Mouse (Mus musculus) large intestine, adult 2 months (tissue): ENCODE data around the gene E130114P18Rik. TPM values are rescaled to one million over a fixed set of nuclear protein-coding genes. Genes with fewer than 3 reads are reported as not detected.

ENCODE experiments used
- DNase-seq: peaks from one replicate; pipeline ENCODE4 v3.0.0-alpha.2; 2012; ENCODE audit warnings: low read depth, low spot score
- WGBS: fragments of 180-500 bp; shearing (Covaris S2); methylation state at CpG from one replicate; pipeline ENCODE4 v1.1.7; 2018; 5-methylcytosine and 5-hydroxymethylcytosine counted together
- polyA plus RNA-seq: library from polyadenylated mRNA; depleted of rRNA; stranded (reverse); fragments of >200 nt; gene quantifications from 2 replicates; pipeline ENCODE4 v1.2.3, GENCODE M21; 2012; rRNA removed

The E130114P18Rik gene
- polyA plus RNA-seq = not detected in 2 replicates

DNA sequence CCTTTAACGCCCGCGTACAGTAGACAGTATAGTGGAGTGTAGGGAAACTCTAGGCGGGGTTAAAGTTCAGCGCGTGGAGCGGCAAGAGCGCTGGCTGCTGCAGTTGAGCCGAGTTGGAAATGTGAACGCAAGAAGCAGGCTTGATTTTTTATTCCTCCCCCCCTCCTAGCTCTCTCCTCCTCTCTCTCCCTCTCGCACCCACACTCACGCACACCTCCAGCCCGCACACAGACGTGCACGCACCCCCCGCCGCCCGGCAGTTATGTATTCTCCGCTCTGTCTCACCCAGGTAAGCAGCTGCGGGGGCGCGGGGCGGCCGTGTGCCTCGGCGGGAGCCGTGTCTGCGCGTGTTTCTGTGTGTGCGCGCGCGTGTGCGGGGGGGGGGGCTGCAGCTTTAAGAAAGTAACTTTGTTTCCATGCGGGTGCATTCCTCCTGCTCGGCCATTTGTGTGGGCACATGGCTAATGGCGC lies at the start of gene E130114P18Rik:
E130114P18Rik (minus strand) TSS at position 373 of the 471 bp plus-strand sequence.
- no peak for DNase-seq
- WGBS = 2% methylated on average over 37 of the region's 37 CpGs

DNA sequence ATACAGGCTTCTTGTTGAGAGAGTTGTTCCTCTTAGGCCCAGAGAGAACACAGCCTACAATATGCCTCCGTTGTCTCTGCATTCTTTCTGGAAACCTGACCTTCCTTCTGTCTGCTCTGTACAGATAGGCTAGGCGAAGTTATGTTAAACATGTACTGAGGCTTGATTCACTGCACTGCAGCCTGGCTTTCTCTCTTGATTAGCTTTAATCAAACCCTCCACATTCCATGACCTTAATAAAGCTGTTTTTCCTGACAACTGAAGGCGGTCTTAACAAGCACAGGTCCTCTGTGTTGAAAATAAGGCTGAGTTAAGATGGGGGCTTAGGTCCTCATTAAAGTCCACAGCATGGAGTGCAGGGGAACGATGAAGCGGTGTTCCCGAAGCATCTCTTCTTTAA lies 49.2 kb upstream of the E130114P18Rik start:
- DNase-seq = no peak
- WGBS = 89% methylated on average over 6 of the region's 6 CpGs

DNA sequence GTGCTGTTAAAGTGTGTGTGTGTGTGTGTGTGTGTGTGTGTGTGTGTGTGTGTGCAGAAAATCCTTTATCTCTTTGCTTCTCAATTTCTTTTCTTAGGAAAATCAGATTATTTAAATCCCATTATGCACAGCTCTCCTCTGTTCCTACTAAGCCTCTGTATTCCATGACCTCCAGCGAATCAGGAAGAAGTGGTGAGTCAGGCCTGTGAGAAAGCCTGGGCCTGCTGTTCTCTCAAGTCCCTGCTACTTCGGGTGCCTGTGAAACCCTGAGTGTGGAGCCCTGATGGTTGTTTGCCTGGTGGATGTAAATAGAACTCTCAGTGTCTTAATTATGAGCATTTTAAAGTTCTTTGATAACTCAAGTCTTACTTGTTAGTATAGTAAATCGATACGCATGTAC lies 48.0 kb upstream of the E130114P18Rik start:
- WGBS = 76% methylated on average over 4 of the region's 4 CpGs
- no peak for DNase-seq

DNA sequence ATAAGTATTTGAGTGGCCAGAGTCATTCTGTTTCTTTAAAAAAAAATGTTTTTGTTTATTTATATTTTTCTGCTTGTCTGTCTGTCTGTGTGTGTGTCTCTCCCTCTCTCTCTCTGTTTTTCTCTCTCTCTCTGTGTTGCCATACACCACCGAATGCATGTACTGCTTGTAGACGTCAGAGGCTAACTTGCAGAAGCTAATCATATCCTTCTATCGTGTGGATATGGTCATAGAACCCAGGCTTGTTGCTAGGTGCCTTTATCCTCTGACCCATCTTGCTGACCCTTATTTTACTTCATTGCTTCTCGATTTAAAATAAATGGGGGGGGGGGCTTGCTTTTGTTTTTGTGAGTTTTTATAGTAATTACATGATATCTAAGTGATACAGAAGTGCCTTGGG lies 47.6 kb upstream of the E130114P18Rik start:
- 90% methylated on average over 4 of the region's 4 CpGs for WGBS
- DNase-seq = no peak

GRCm38 (mm10) chr4:97824451-97824850 lies 46.6 kb upstream of the E130114P18Rik start:
- 85% methylated on average over 4 of the region's 4 CpGs for WGBS
- DNase-seq = no peak

GRCm38 (mm10) chr4:97823512-97823911 lies 45.6 kb upstream of the E130114P18Rik start:
- 81% methylated on average over 6 of the region's 6 CpGs for whole genome bisulfite sequencing
- no peak for DNase-seq

DNA sequence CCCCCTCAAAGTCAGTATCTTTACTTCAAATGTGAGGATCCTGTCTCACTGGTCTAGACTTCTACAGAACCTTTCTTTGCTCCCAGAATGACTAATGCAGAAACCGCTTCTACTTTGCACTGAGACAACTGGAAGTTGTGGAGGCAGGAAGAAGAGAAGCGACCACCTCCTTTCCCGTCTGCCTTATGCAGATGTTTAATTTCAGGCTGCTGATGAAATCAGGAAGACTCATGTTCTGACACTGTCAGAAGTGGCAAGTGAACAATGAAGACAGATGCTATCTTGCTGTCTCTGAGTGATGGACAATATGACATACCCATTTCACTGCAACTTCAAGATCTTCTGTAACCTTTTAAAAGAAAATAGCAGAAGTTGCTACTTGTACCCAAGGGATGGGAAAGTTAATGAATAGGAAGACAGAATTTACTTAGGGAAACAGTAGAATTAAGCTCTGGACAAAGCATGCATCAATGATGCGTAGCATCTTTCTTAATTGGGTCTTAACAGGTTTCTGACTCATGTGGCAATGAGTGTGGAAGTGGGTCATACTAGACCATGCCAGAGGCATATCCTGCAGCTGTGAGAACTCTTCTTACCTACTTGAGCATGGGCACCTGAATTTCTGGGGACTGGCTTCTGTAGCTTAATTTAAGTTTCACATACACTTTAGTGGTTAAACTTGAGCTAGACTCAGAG lies 43.8 kb upstream of the E130114P18Rik start:
- DNase-seq = no peak
- 84% methylated on average over 4 of the region's 4 CpGs for WGBS

DNA sequence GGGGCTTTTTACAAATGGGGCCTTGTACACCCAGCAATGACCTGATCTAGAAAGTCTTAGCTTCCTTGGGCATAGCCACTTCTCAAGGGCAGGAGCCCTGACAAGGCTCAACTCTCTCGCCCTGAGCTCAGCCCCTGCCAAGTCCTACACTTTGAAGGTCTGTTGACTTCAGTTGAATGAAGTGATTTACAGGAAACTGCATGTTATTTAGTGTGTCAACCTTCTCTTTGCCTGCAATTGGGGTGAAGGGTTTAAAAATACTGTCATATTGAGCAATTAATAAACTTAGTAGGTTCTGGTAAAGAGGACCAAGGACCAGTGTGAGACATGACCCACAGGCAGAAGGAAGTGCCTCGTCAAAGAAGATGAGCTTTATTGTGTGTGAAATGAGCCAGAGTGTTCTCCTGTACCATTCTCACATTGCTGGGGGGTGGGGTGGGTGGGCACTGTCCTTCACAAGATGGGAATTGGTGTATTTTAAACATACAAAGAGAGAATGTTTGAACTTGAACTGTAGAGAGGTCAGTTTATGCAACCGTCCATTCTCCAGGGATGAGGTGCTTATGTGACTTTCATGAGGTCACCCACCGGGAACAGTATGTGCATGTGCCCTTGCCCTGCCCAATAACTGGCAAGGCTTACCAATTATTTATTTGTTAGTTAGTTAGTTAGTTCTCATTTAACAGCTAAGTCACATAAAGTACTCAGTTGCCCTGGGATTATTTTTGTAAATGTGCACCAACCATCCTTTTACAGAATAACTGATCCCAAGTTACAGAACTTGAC lies 42.8 kb upstream of the E130114P18Rik start:
- no peak for DNase-seq
- 83% methylated on average over 4 of the region's 4 CpGs for WGBS

- no peak for DNase-seq
- WGBS = 89% methylated on average over 8 of the region's 8 CpGs
Measured at GRCm38 (mm10) chr4:97819101-97819500, 41.2 kb upstream of the E130114P18Rik start.

DNA sequence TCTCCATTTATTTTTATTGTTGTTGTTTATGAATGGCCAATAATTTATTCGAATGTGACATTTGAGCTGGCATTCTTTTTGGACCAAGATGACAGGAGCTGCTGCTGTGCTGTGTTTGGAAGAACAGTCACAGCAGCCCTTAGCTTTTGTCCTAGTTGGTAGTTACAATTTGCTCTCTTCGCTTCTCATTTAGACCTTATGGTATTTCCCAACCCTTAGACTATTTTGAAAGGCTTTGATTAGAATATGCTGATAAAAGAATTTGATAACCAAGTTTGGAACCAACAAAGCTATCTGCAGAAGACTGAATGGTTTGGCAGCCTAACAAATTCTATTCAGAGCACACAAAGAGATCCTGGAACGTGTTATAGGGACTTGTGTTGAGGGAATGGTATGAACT lies 40.6 kb upstream of the E130114P18Rik start:
- 86% methylated on average over 3 of the region's 3 CpGs for WGBS
- no peak for DNase-seq

GRCm38 (mm10) chr4:97817741-97818140 lies 39.9 kb upstream of the E130114P18Rik start:
- 72% methylated on average over 1 of the region's 1 CpGs for WGBS

GRCm38 (mm10) chr4:97816753-97817152 lies 38.9 kb upstream of the E130114P18Rik start:
- 86% methylated on average over 3 of the region's 3 CpGs for WGBS
- no peak for DNase-seq

More at GRCm38 (mm10) chr4:97817741-97818140, 39.9 kb upstream of the E130114P18Rik start:
- DNase-seq = no peak

DNA sequence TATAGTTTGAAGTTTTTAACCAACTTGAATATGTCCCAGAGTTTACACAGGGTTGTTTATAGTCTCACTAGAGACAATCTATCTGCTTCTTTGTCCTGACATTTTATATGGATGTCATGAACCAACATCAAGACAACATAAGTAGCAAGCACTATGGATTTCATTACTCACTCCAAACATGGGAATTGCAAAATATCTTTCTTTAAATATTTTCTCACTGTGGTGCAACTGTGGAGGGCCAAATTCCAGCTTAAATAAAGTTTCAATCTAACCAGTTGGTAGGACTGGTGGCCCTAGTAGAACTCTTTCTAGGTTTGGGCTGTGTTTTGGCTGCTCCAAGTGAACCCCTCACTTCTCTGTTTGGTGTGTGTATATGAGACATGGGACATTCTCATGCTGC lies 38.1 kb upstream of the E130114P18Rik start:
- no peak for DNase-seq

DNA sequence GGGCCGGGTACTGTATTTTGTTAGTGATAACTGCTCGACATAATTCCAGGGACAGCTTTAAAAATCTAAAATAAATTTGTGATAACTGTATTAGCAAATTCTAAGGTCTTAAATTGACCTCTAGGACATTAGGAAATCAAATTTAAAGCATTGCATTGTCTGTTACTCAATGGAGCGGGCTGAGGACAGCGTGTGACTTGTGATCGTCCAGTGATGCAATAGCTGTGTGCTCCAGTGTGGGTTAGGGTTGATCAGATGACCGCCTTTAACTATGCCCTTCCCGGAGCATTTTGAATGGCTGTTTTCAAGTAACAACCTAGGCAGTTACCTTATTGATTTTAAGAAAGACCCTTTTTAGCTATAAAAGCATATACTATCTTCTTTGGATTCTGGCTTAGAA lies 36.6 kb upstream of the E130114P18Rik start:
- WGBS = 88% methylated on average over 7 of the region's 7 CpGs
- no peak for DNase-seq

DNA sequence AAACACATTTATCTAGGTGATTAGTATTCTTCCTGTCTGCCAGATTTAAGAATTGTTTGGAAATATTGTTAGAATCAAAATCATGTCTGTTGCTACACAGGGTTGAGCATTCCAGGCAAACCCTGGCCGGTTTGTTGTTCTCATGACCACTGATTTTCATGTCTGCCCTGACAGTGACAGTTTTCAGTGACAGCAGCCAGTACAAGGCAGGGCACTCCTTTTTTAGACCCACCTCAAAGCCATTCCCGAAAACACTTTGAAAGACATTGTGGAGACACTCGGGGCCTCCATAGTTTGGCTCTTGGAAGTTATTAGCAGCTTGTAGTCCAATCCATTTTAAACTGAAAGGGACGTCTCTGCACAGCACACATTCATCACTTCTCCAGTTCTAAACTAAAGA lies 36.1 kb upstream of the E130114P18Rik start:
- DNase-seq = no peak
- WGBS = 79% methylated on average over 4 of the region's 4 CpGs

GRCm38 (mm10) chr4:97813035-97813434 lies 35.2 kb upstream of the E130114P18Rik start:
- 53% methylated on average over 5 of the region's 5 CpGs for WGBS
- no peak for DNase-seq

- DNase-seq = no peak
- 88% methylated on average over 7 of the region's 7 CpGs for WGBS
Measured at GRCm38 (mm10) chr4:97810348-97810939, 32.6 kb upstream of the E130114P18Rik start.

DNA sequence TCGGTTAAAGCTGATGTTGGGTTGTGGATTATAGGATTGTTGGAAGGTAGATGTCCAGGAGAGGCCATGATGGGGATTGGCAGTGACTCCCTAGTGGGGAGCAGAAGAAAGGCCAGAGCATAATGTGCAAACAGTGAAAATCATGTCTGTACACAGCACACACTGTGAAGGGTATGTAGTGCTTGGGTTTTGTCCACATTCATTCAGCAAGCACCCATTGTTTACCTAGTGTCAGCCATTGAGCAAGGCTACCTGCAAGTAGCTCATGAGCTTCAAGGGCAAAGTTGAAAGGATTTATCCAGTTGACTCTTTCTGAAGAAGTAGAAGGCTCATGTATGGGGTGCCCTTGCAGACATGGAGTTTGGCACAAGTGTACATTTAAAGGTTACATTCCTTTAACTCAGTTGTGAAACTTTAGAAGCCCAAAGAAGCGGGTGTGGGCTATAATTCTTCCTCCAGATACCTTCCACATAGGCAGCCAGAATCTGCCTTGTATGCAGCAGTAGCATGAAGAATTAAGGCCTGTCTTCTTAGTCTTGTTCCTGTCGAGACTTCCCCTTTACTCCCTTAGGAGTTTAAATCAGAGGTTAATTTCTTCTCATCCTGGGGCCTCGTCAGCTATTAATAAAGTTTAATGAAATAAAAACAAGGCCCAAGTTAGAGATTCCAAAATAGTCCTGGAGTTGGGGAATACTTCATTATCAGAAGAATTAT lies 31.9 kb upstream of the E130114P18Rik start:
- WGBS = 87% methylated on average over 4 of the region's 4 CpGs
- no peak for DNase-seq

DNA sequence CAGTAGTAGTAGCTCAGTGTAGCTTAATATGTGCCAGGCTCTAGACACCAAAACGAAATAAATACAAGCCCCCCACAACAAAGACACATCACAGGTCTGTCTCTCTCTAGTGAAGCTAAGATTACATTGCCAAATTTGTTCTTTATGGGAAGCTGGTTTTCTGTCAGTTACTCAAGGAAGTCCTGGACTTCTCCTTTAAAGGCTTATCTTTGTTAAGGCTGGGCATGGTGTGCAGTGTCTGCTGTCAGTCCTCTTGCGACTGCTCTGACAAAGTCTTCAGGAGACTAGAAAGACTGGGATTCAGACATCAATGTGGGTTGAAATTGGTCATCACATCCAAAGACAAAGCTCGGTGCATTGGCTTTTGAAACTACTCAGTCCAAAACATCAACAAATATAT lies 31.0 kb upstream of the E130114P18Rik start:
- WGBS = 80% methylated on average over 3 of the region's 3 CpGs
- no peak for DNase-seq

GRCm38 (mm10) chr4:97806924-97807323 lies 29.0 kb upstream of the E130114P18Rik start:
- no peak for DNase-seq
- WGBS = 95% methylated on average over 2 of the region's 2 CpGs
